Mouse (Mus musculus): ENCODE measurements around the gene Pcdh15. TPM values are rescaled to one million over a fixed set of nuclear protein-coding genes. Genes with fewer than 3 reads are reported as not detected.

Pcdh15 gene
- total and polyA plus RNA-seq, 2 experiments from 2014 or later: 9.8 to 38.2 TPM

DNA sequence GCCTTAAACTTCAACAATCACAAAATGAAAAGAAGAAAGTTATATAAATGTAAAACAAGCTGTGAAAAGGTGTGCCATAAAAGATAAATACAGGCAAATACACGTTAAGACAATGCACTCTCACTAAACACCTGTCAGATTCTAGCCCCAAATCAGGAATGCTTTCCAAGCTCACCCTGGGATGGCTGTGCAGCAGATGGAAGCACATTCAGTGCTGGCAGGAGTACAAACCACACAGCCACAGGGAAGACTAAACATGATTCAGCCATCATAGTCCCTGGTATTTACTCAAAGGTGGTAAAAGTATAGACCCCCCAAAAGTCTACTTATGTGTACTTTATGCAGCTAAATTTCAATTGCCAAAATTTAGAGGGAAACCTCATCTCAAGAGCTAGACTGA is 909.7 kb downstream of the Pcdh15 start:
- Histone ChIP-seq H3K36me3 (ENCODE audit: insufficient read depth, low read length) (no peaks in the 10 kb centered on the region), H3K4me2 (ENCODE audit: low read depth, low read length, poor library complexity, severe bottlenecking) (no peak overlapping the region), H3K4me1 (ENCODE audit: insufficient read depth, low read length) (no peaks in the 10 kb centered on the region), H3K27me3 (ENCODE audit: insufficient read depth, low read length) (no peaks in the 10 kb centered on the region), H3K9me3 (ENCODE audit: low read length) (no peaks in the 10 kb centered on the region), H3K4me3 (ENCODE audit: low read depth, low read length) (no peak overlapping the region), H3K9ac (replicated peaks; ENCODE audit: low read length, poor library complexity, severe bottlenecking) (no peak overlapping the region), H3K27ac (ENCODE audit: low read depth, low read length) (no peak overlapping the region)
- peak; percentile 59 for DNase-seq (ENCODE audit: low spot score)
- 55% methylated on average over 1 of the region's 1 CpGs for WGBS
- no peak for ATAC-seq (ENCODE audit: low FRiP score)
- no peak for TF ChIP-seq CTCF (IDR thresholded peaks at IDR 0.05)

DNA sequence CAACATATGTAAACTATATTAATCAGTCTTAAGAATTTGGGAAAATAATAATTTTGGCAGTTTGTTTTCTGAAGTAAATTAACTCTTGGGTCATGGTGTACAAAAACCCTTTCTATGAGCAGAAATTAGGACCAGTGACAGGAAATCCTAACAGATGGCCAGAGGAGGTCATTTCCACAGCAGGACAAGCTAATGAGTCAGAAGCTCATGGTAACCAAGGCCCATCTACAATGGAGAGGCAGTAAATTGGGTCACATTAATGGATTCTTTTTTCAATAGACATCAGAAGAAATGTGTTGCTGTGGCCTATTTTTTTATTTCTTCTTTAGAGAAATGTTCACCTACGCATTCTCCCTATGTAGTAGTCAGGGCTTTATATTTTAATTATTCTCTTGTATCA is 923.9 kb downstream of the Pcdh15 start:
- no peaks in the 10 kb centered on the region for H3K9me3 ChIP-seq (ENCODE audit: low read length)
- no peak for TF ChIP-seq CTCF (IDR thresholded peaks at IDR 0.05)
- H3K4me3 ChIP-seq (ENCODE audit: low read depth, low read length): no peak overlapping the region
- DNase-seq (ENCODE audit: low spot score): no peak
- H3K4me1 ChIP-seq (ENCODE audit: insufficient read depth, low read length): no peaks in the 10 kb centered on the region
- ATAC-seq (ENCODE audit: low FRiP score): no peak
- H3K9ac ChIP-seq (replicated peaks; ENCODE audit: low read length, poor library complexity, severe bottlenecking): no peak overlapping the region
- H3K27me3 ChIP-seq (ENCODE audit: insufficient read depth, low read length): no peaks in the 10 kb centered on the region
- WGBS: 73% methylated on average over 1 of the region's 1 CpGs
- H3K27ac ChIP-seq (ENCODE audit: low read depth, low read length): no peak overlapping the region
- no peaks in the 10 kb centered on the region for H3K36me3 ChIP-seq (ENCODE audit: insufficient read depth, low read length)
- no peak overlapping the region for H3K4me2 ChIP-seq (ENCODE audit: low read depth, low read length, poor library complexity, severe bottlenecking)

DNA sequence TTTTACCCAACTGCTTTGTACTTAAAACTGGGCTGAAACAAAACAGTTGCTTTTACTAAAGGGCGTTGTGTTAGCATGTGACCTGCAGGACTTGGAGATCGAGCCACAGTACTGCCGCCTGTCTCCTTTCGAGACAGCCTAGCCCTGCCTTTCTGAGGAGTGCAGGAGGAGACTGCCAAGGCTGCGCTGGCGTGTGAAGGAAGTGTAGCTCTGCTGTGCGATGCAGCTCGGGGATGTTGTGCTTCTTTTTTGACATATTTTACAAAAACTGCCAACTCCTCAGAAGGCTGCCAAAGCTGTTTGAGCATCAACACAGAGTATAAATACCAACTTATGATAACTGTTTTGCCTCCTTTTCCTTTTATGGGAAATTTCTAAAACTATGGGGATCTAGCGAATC is 953.9 kb downstream of the Pcdh15 start:
- 52% methylated on average over 9 of the region's 9 CpGs for WGBS
- no peaks in the 10 kb centered on the region for H3K36me3 ChIP-seq (ENCODE audit: insufficient read depth, low read length)
- H3K9ac ChIP-seq (replicated peaks; ENCODE audit: low read length, poor library complexity, severe bottlenecking): no peak overlapping the region
- no peak overlapping the region for H3K27ac ChIP-seq (ENCODE audit: low read depth, low read length)
- H3K4me2 ChIP-seq (ENCODE audit: low read depth, low read length, poor library complexity, severe bottlenecking): peak overlapping the region; percentile 24
- H3K4me1 ChIP-seq (ENCODE audit: insufficient read depth, low read length): peaks cover 2% of the 10 kb centered on the region; the same call in 1 of the 2 replicates
- H3K9me3 ChIP-seq (ENCODE audit: low read length): no peaks in the 10 kb centered on the region
- H3K4me3 ChIP-seq (ENCODE audit: low read depth, low read length): no peak overlapping the region
- TF ChIP-seq CTCF (IDR thresholded peaks at IDR 0.05): no peak
- peak; percentile 9 for DNase-seq (ENCODE audit: low spot score)
- H3K27me3 ChIP-seq (ENCODE audit: insufficient read depth, low read length): no peaks in the 10 kb centered on the region
- no peak for ATAC-seq (ENCODE audit: low FRiP score)

DNA sequence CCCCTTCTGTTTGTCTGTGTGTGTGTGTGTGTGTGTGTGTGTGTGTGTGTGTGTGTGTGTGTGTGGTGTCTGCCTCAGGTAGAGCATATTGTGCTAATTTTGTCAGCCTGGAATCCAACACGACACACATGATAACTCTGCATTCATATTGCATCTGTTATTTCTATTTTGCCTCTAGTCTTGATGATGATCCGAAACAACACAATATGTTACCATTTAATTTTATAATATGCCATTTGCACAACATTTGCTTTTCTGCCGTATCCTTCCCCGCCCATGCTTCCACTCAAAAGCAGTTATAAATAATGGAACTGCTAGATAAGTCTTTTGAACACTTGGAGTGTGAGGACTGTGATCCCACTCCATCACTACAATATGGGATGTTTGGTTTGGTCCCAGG is 987.5 kb downstream of the Pcdh15 start:
- Histone ChIP-seq H3K9ac (replicated peaks; ENCODE audit: low read length, poor library complexity, severe bottlenecking) (no peak overlapping the region), H3K27ac (ENCODE audit: low read depth, low read length) (no peak overlapping the region), H3K4me2 (ENCODE audit: low read depth, low read length, poor library complexity, severe bottlenecking) (no peak overlapping the region), H3K9me3 (ENCODE audit: low read length) (no peaks in the 10 kb centered on the region), H3K36me3 (ENCODE audit: insufficient read depth, low read length) (no peaks in the 10 kb centered on the region), H3K4me1 (ENCODE audit: insufficient read depth, low read length) (no peaks in the 10 kb centered on the region), H3K4me3 (ENCODE audit: low read depth, low read length) (no peak overlapping the region), H3K27me3 (ENCODE audit: insufficient read depth, low read length) (no peaks in the 10 kb centered on the region)
- 91% methylated on average over 4 of the region's 4 CpGs for WGBS
- no peak for ATAC-seq (ENCODE audit: low FRiP score)
- no peak for DNase-seq (ENCODE audit: low spot score)
- no peak for TF ChIP-seq CTCF (IDR thresholded peaks at IDR 0.05)

DNA sequence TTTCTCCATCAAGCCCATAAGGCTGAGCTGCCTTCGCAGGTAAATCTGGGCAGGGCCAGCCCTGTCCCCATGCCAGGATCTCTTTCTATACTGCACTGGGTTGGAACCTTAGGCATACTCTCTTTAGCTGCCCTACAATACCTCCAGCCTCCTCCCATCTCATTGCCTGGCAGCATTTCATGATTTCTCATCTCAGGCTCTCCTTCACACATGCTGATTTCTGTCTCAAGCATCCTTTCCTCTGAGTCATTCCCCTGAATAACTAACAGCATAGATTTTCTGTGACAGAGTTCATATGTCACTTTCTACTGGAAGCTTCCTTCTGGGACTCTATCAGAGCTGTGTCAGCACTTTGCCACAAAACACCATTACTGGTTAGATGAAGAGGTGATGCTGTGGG is 999.2 kb downstream of the Pcdh15 start:
- DNase-seq (ENCODE audit: low spot score) (no peak), ATAC-seq (ENCODE audit: low FRiP score) (no peak)
- no peak for TF ChIP-seq CTCF (IDR thresholded peaks at IDR 0.05)
- H3K36me3 ChIP-seq (ENCODE audit: insufficient read depth, low read length): no peaks in the 10 kb centered on the region
- H3K9ac ChIP-seq (replicated peaks; ENCODE audit: low read length, poor library complexity, severe bottlenecking): no peak overlapping the region
- no peak overlapping the region for H3K4me3 ChIP-seq (ENCODE audit: low read depth, low read length)
- H3K4me2 ChIP-seq (ENCODE audit: low read depth, low read length, poor library complexity, severe bottlenecking): no peak overlapping the region
- H3K27me3 ChIP-seq (ENCODE audit: insufficient read depth, low read length): no peaks in the 10 kb centered on the region
- no peaks in the 10 kb centered on the region for H3K4me1 ChIP-seq (ENCODE audit: insufficient read depth, low read length)
- no peaks in the 10 kb centered on the region for H3K9me3 ChIP-seq (ENCODE audit: low read length)
- WGBS: 95% methylated on average over 1 of the region's 1 CpGs
- H3K27ac ChIP-seq (ENCODE audit: low read depth, low read length): no peak overlapping the region

DNA sequence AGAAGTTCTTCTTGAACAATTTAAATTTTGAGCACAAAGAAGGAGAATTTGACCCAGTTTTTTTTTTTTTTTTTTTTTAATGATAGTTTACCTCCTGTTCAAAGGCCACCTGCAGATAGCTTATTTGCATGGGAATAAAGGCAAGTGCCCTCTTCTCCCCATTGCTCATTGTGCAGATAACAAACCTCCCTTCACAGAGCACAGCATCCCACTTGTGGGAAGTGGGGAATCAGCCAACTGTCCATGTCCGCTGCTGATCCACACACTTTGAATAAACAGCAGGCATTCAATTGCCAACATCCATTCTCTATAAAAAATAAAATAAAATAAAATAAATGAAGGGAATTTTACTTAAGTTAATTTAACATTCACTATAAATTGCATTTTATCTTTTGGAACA is 1015.0 kb downstream of the Pcdh15 start:
- H3K4me1 ChIP-seq (ENCODE audit: insufficient read depth, low read length): no peaks in the 10 kb centered on the region
- no peak overlapping the region for H3K27ac ChIP-seq (ENCODE audit: low read depth, low read length)
- H3K36me3 ChIP-seq (ENCODE audit: insufficient read depth, low read length): no peaks in the 10 kb centered on the region
- H3K4me3 ChIP-seq (ENCODE audit: low read depth, low read length): no peak overlapping the region
- TF ChIP-seq CTCF (IDR thresholded peaks at IDR 0.05): no peak
- H3K9me3 ChIP-seq (ENCODE audit: low read length): no peaks in the 10 kb centered on the region
- 44% methylated on average over 1 of the region's 1 CpGs for WGBS
- H3K9ac ChIP-seq (replicated peaks; ENCODE audit: low read length, poor library complexity, severe bottlenecking): no peak overlapping the region
- H3K27me3 ChIP-seq (ENCODE audit: insufficient read depth, low read length): no peaks in the 10 kb centered on the region
- H3K4me2 ChIP-seq (ENCODE audit: low read depth, low read length, poor library complexity, severe bottlenecking): no peak overlapping the region
- ATAC-seq (ENCODE audit: low FRiP score) (no peak; the same call in 1 of the 2 replicates), DNase-seq (ENCODE audit: low spot score) (peak; percentile 53)
